Mouse (Mus musculus) lung, embryonic 14.5 days (tissue): Measurements from ENCODE around the gene Plekha6. TPM values are rescaled to one million over a fixed set of nuclear protein-coding genes. Genes with fewer than 3 reads are reported as not detected.

Experiments used
- ATAC-seq: fragments of 200-750 bp; cut with Nextera tagmentation; 2 replicates; pipeline ENCODE4 v1.8.0; 2017; ENCODE audit warnings: mild to moderate bottlenecking, moderate TSS enrichment, moderate library complexity; ENCODE audit not compliant: insufficient read depth
- DNase-seq: peaks from one replicate; pipeline ENCODE4 v3.0.0-alpha.2; 2015
- H3K27ac ChIP-seq: fragments of 300-500 bp; sonication (generic); 2 replicates; pipeline ENCODE4 v1.5.1; 2014; ENCODE audit warnings: low read depth, mild to moderate bottlenecking, moderate library complexity
- H3K27me3 ChIP-seq: fragments of 300-500 bp; sonication (generic); 2 replicates; pipeline ENCODE4 v1.6.1; 2014; ENCODE audit warnings: low read length, control low read depth; ENCODE audit not compliant: insufficient read depth
- H3K36me3 ChIP-seq: fragments of 300-500 bp; sonication (generic); 2 replicates; pipeline ENCODE4 v1.6.1; 2014; ENCODE audit warnings: control low read depth; ENCODE audit not compliant: insufficient read depth
- H3K4me1 ChIP-seq: fragments of 300-500 bp; sonication (generic); 2 replicates; pipeline ENCODE4 v1.6.1; 2014; ENCODE audit warnings: antibody characterized with exemption, control low read depth; ENCODE audit not compliant: insufficient read depth
- H3K4me2 ChIP-seq: fragments of 300-500 bp; sonication (generic); 2 replicates; pipeline ENCODE4 v1.6.1; 2014; ENCODE audit warnings: mild to moderate bottlenecking
- H3K4me3 ChIP-seq: fragments of 300-500 bp; sonication (generic); 2 replicates; pipeline ENCODE4 v1.5.1; 2014; ENCODE audit warnings: low read depth, low read length
- H3K9ac ChIP-seq: fragments of 300-500 bp; sonication (generic); 2 replicates; pipeline ENCODE4 v1.6.1; 2014
- H3K9me3 ChIP-seq: fragments of 300-500 bp; sonication (generic); 2 replicates; pipeline ENCODE4 v1.6.1; 2016; ENCODE audit warnings: low read depth, low read length, control low read depth
- CTCF ChIP-seq: IDR thresholded peaks from 2 replicates; pipeline ENCODE4 v1.5.1; 2016; ENCODE audit warnings: antibody characterized with exemption, low read depth
- WGBS: fragments of 180-500 bp; shearing (Covaris S2); extraction: QIAGEN DNeasy Blood & Tissue Kit; methylation state at CpG from one replicate; pipeline ENCODE4 v1.1.7; 2014; 5-methylcytosine and 5-hydroxymethylcytosine counted together
- polyA plus RNA-seq: library from polyadenylated mRNA; unstranded; fragments of >200 nt; fragmentation: Nextera tagmentation; extraction: Ambion mirVana; gene quantifications from 2 replicates; pipeline ENCODE4 v1.2.1, GENCODE M21; 2014

Plekha6 gene
- polyA plus RNA-seq, 1 experiment from 2014 or later = 6.7 TPM

- Histone ChIP-seq H3K4me3 (no peak overlapping the region), H3K27me3 (no peaks in the 10 kb centered on the region), H3K27ac (no peak overlapping the region), H3K4me2 (no peak overlapping the region), H3K36me3 (no peaks in the 10 kb centered on the region), H3K9me3 (no peaks in the 10 kb centered on the region), H3K4me1 (no peaks in the 10 kb centered on the region), H3K9ac (no peak overlapping the region)
- TF ChIP-seq CTCF = 0 out of 2 replicates have a peak, but pooled peaks have one; percentile 5
- no peak for ATAC-seq
- no peak for DNase-seq
- WGBS = 77% methylated on average over 4 of the region's 4 CpGs
These were observed 152.6 kb downstream of the Plekha6 start for GRCm38 (mm10) chr1:133316577-133316976.

- H3K36me3 ChIP-seq = no peaks in the 10 kb centered on the region
- no peak overlapping the region for H3K9ac ChIP-seq
- no peaks in the 10 kb centered on the region for H3K9me3 ChIP-seq
- H3K4me3 ChIP-seq = no peak overlapping the region
- H3K27me3 ChIP-seq = no peaks in the 10 kb centered on the region
- WGBS = 56% methylated on average over 1 of the region's 1 CpGs
- no peak overlapping the region for H3K4me2 ChIP-seq
- H3K4me1 ChIP-seq = no peaks in the 10 kb centered on the region
- TF ChIP-seq CTCF = peak; percentile 34; the same call in 1 of the 2 replicates
- H3K27ac ChIP-seq = no peak overlapping the region
- no peak for ATAC-seq
- DNase-seq = no peak
These were observed 153.1 kb downstream of the Plekha6 start for GRCm38 (mm10) chr1:133317149-133317548.

- 0 out of 2 replicates have a peak, but pooled peaks cover 2% of the 10 kb centered on the region for H3K4me1 ChIP-seq
- ATAC-seq = no peak
These were observed 157.4 kb downstream of the Plekha6 start, which contains the start of gene Kiss1 for GRCm38 (mm10) chr1:133321267-133321925. Kiss1 (plus strand) TSS chr1:133321875.

GRCm38 (mm10) chr1:133323333-133323732, 159.3 kb downstream of the Plekha6 start:
- no peak overlapping the region for H3K4me2 ChIP-seq
- TF ChIP-seq CTCF = no peak
- H3K9me3 ChIP-seq = no peaks in the 10 kb centered on the region
- ATAC-seq = peak; percentile 50
- H3K27me3 ChIP-seq = no peaks in the 10 kb centered on the region
- no peak overlapping the region for H3K27ac ChIP-seq
- DNase-seq = no peak
- WGBS = 16% methylated on average over 5 of the region's 5 CpGs
- no peaks in the 10 kb centered on the region for H3K36me3 ChIP-seq
- H3K4me3 ChIP-seq = no peak overlapping the region
- no peak overlapping the region for H3K9ac ChIP-seq
- peaks cover 3% of the 10 kb centered on the region; the same call in 1 of the 2 replicates for H3K4me1 ChIP-seq

More at GRCm38 (mm10) chr1:133321267-133321925, 157.4 kb downstream of the Plekha6 start, which contains the start of gene Kiss1:
- Histone ChIP-seq H3K27me3 (no peaks in the 10 kb centered on the region), H3K36me3 (no peaks in the 10 kb centered on the region), H3K4me2 (no peak within 1 kb of the TSS), H3K9ac (no peak within 1 kb of the TSS), H3K27ac (no peak within 1 kb of the TSS), H3K4me3 (no peak within 1 kb of the TSS), H3K9me3 (no peaks in the 10 kb centered on the region)
- no peak for TF ChIP-seq CTCF
- DNase-seq = no peak
- WGBS = 62% methylated on average over 13 of the region's 13 CpGs

GRCm38 (mm10) chr1:133325951-133326350, 161.9 kb downstream of the Plekha6 start:
- Histone ChIP-seq H3K27ac (no peak overlapping the region), H3K9me3 (no peaks in the 10 kb centered on the region), H3K27me3 (peaks cover 7% of the 10 kb centered on the region; the same call in 1 of the 2 replicates), H3K4me1 (peaks cover 15% of the 10 kb centered on the region; the same call in 1 of the 2 replicates), H3K4me2 (no peak overlapping the region), H3K4me3 (no peak overlapping the region), H3K9ac (no peak overlapping the region), H3K36me3 (no peaks in the 10 kb centered on the region)
- ATAC-seq (no peak), DNase-seq (no peak)
- no peak for TF ChIP-seq CTCF
- WGBS = 76% methylated on average over 8 of the region's 8 CpGs

GRCm38 (mm10) chr1:133327094-133327493, 163.1 kb downstream of the Plekha6 start:
- Histone ChIP-seq H3K4me3 (no peak overlapping the region), H3K9ac (no peak overlapping the region), H3K27me3 (peaks cover 7% of the 10 kb centered on the region; the same call in 1 of the 2 replicates), H3K27ac (no peak overlapping the region), H3K4me1 (peaks cover 19% of the 10 kb centered on the region; the same call in 1 of the 2 replicates), H3K9me3 (no peaks in the 10 kb centered on the region), H3K4me2 (no peak overlapping the region), H3K36me3 (no peaks in the 10 kb centered on the region)
- no peak for DNase-seq
- no peak for ATAC-seq
- WGBS = 56% methylated on average over 5 of the region's 5 CpGs
- 0 out of 2 replicates have a peak, but pooled peaks have one; percentile 9 for TF ChIP-seq CTCF

- H3K36me3 ChIP-seq = no peaks in the 10 kb centered on the region
- H3K9ac ChIP-seq = no peak overlapping the region
- WGBS = 54% methylated on average over 6 of the region's 6 CpGs
- peaks cover 7% of the 10 kb centered on the region; the same call in 1 of the 2 replicates for H3K27me3 ChIP-seq
- no peak overlapping the region for H3K4me3 ChIP-seq
- no peaks in the 10 kb centered on the region for H3K9me3 ChIP-seq
- DNase-seq (no peak), ATAC-seq (0 out of 2 replicates have a peak, but pooled peaks have one; percentile 33)
- H3K4me2 ChIP-seq = no peak overlapping the region; the same call in 1 of the 2 replicates
- peaks cover 19% of the 10 kb centered on the region; the same call in 1 of the 2 replicates for H3K4me1 ChIP-seq
- no peak for TF ChIP-seq CTCF
- H3K27ac ChIP-seq = peak overlapping the region; percentile 77
These were observed 164.3 kb downstream of the Plekha6 start for GRCm38 (mm10) chr1:133328299-133328795.
